In genomic region chr13:112354109-112354867, GRCm38 (mm10) we compare ENCODE assay signal across 10 mouse cellular contexts.
DNase-seq lines count a peak whose midpoint lies in the region; ATAC-seq lines count a peak whose summit lies in the region.
"Had no signal": no experiment of that assay in that cellular context is flagged by ENCODE, and none has a peak within 500 bp of the region (broad histone marks: within the 10 kb centered on the region; RNA-seq: fewer than 3 reads in every experiment).

No protein-coding gene starts in this region.

- no peaks in the 10 kb centered on the region for H3K27me3 ChIP-seq in forebrain, embryonic 10.5 days (ENCODE audit: poor library complexity, severe bottlenecking)
- no peaks in the 10 kb centered on the region for H3K27me3 ChIP-seq in forebrain, embryonic 15.5 days
- no peaks in the 10 kb centered on the region for H3K27me3 ChIP-seq in neural tube, embryonic 13.5 days
- H3K27me3 ChIP-seq in heart, embryonic 10.5 days (ENCODE audit: insufficient read depth, poor library complexity, severe bottlenecking), result no peaks in the 10 kb centered on the region
- no peaks in the 10 kb centered on the region for H3K27me3 ChIP-seq in midbrain, embryonic 15.5 days (replicated peaks)
- H3K27me3 ChIP-seq: neural tube, embryonic 15.5 days had no signal

- peak overlapping the region; percentile 79 for H3K27ac ChIP-seq in forebrain, embryonic 10.5 days
- no peak overlapping the region for H3K27ac ChIP-seq in forebrain, embryonic 15.5 days (replicated peaks)
- no peak overlapping the region for H3K27ac ChIP-seq in neural tube, embryonic 13.5 days (replicated peaks)
- peak overlapping the region; percentile 65 for H3K27ac ChIP-seq in heart, embryonic 10.5 days
- no peak overlapping the region for H3K27ac ChIP-seq in midbrain, embryonic 15.5 days
- H3K27ac ChIP-seq: neural tube, embryonic 15.5 days had no signal

- no peak overlapping the region; the same call in 1 of the 2 replicates for H3K9ac ChIP-seq in forebrain, embryonic 15.5 days (replicated peaks)
- H3K9ac ChIP-seq in neural tube, embryonic 13.5 days, result no peak overlapping the region
- no peak overlapping the region for H3K9ac ChIP-seq in midbrain, embryonic 15.5 days
- H3K9ac ChIP-seq: neural tube, embryonic 15.5 days had no signal

- 0 out of 2 replicates have a peak, but pooled peaks cover 3% of the 10 kb centered on the region for H3K9me3 ChIP-seq in forebrain, embryonic 10.5 days
- no peaks in the 10 kb centered on the region for H3K9me3 ChIP-seq in forebrain, embryonic 15.5 days
- 0 out of 2 replicates have a peak, but pooled peaks cover 7% of the 10 kb centered on the region for H3K9me3 ChIP-seq in neural tube, embryonic 13.5 days
- H3K9me3 ChIP-seq in heart, embryonic 10.5 days, result peaks cover 3% of the 10 kb centered on the region; the same call in 1 of the 2 replicates
- no peaks in the 10 kb centered on the region for H3K9me3 ChIP-seq in midbrain, embryonic 15.5 days

- H3K4me3 ChIP-seq in forebrain, embryonic 10.5 days, result no peak overlapping the region; the same call in 1 of the 2 replicates
- no peak overlapping the region for H3K4me3 ChIP-seq in forebrain, embryonic 15.5 days
- no peak overlapping the region for H3K4me3 ChIP-seq in neural tube, embryonic 13.5 days
- H3K4me3 ChIP-seq in heart, embryonic 10.5 days, result no peak overlapping the region
- no peak overlapping the region for H3K4me3 ChIP-seq in midbrain, embryonic 15.5 days
- H3K4me3 ChIP-seq: neural tube, embryonic 15.5 days had no signal

- H3K4me2 ChIP-seq in forebrain, embryonic 15.5 days (replicated peaks), result no peak overlapping the region
- H3K4me2 ChIP-seq in neural tube, embryonic 13.5 days, result no peak overlapping the region
- H3K4me2 ChIP-seq in midbrain, embryonic 15.5 days, result no peak overlapping the region
- H3K4me2 ChIP-seq: neural tube, embryonic 15.5 days had no signal

- WGBS in forebrain, embryonic 10.5 days, result 29% methylated on average over 6 of the region's 6 CpGs
- 24% methylated on average over 6 of the region's 6 CpGs for WGBS in forebrain, embryonic 15.5 days
- 27% methylated on average over 6 of the region's 6 CpGs for WGBS in neural tube, embryonic 13.5 days
- WGBS in heart, embryonic 10.5 days, result 40% methylated on average over 6 of the region's 6 CpGs
- 31% methylated on average over 6 of the region's 6 CpGs for WGBS in midbrain, embryonic 15.5 days

- ATAC-seq in forebrain, embryonic 15.5 days (replicated peaks), result no peak
- 0 out of 2 replicates have a peak, but pooled peaks have one; percentile 32 for ATAC-seq in neural tube, embryonic 13.5 days (ENCODE audit: low read depth)
- ATAC-seq in midbrain, embryonic 15.5 days (replicated peaks), result 0 out of 2 replicates have a peak, but pooled peaks have one; percentile 15

- no peaks in the 10 kb centered on the region for H3K36me3 ChIP-seq in forebrain, embryonic 10.5 days (replicated peaks)
- no peaks in the 10 kb centered on the region for H3K36me3 ChIP-seq in forebrain, embryonic 15.5 days
- 0 out of 2 replicates have a peak, but pooled peaks cover 17% of the 10 kb centered on the region for H3K36me3 ChIP-seq in neural tube, embryonic 13.5 days
- H3K36me3 ChIP-seq in heart, embryonic 10.5 days, result 0 out of 2 replicates have a peak, but pooled peaks cover 4% of the 10 kb centered on the region
- peaks cover 7% of the 10 kb centered on the region; the same call in 1 of the 2 replicates for H3K36me3 ChIP-seq in midbrain, embryonic 15.5 days (replicated peaks)

- peaks cover 21% of the 10 kb centered on the region for H3K4me1 ChIP-seq in forebrain, embryonic 10.5 days
- H3K4me1 ChIP-seq in forebrain, embryonic 15.5 days, result peaks cover 9% of the 10 kb centered on the region
- H3K4me1 ChIP-seq in neural tube, embryonic 13.5 days (replicated peaks), result peaks cover 16% of the 10 kb centered on the region; the same call in 1 of the 2 replicates
- H3K4me1 ChIP-seq in heart, embryonic 10.5 days, result peaks cover 42% of the 10 kb centered on the region
- H3K4me1 ChIP-seq in midbrain, embryonic 15.5 days, result peaks cover 6% of the 10 kb centered on the region

- DNase-seq in forebrain, embryonic 10.5 days (ENCODE audit: extremely low spot score, low spot score), result no peak
- no peak for DNase-seq in neural tube, embryonic 10.5 days (ENCODE audit: extremely low spot score, low spot score)
- DNase-seq in heart, embryonic 10.5 days (ENCODE audit: low spot score), result no peak
- DNase-seq in right cerebral cortex, adult 2 months (ENCODE audit: low spot score in 2 of 2), result no peak
- no peak for DNase-seq in right cerebral cortex, postnatal 4 days
- DNase-seq: gastrocnemius, postnatal 14 days had no signal

Comparison
In these comparisons a context has a peak if more than half of its experiments do, and no peak if none do; other contexts are left out.
1. H3K27ac ChIP-seq: peak in forebrain, embryonic 10.5 days (single experiment) and heart, embryonic 10.5 days (single experiment); none in forebrain, embryonic 15.5 days (single experiment), neural tube, embryonic 13.5 days (single experiment) and midbrain, embryonic 15.5 days (single experiment).